Mouse (Mus musculus) neural tube, embryonic 15.5 days (tissue): ENCODE results near the gene Egf. TPM values are rescaled to one million over a fixed set of nuclear protein-coding genes. Genes with fewer than 3 reads are reported as not detected.

ENCODE experiments used
- ATAC-seq: fragments of 200-750 bp; cut with Nextera tagmentation; 2 replicates; pipeline ENCODE4 v1.8.0; 2017; ENCODE audit warnings: mild to moderate bottlenecking, moderate TSS enrichment, moderate library complexity; ENCODE audit not compliant: low FRiP score
- H3K27ac ChIP-seq: fragments of 300-500 bp; sonication (generic); replicated peaks from 2 replicates; pipeline ENCODE4 v1.5.1; 2015; ENCODE audit warnings: mild to moderate bottlenecking, inconsistent platforms
- H3K27me3 ChIP-seq: fragments of 300-500 bp; sonication (generic); replicated peaks from 2 replicates; pipeline ENCODE4 v1.6.1; 2015; ENCODE audit warnings: inconsistent platforms
- H3K36me3 ChIP-seq: fragments of 300-500 bp; sonication (generic); 2 replicates; pipeline ENCODE4 v1.6.1; 2015; ENCODE audit warnings: inconsistent platforms
- H3K4me1 ChIP-seq: fragments of 300-500 bp; sonication (generic); 2 replicates; pipeline ENCODE4 v1.6.1; 2015; ENCODE audit warnings: inconsistent platforms
- H3K4me2 ChIP-seq: fragments of 300-500 bp; sonication (generic); 2 replicates; pipeline ENCODE4 v1.6.1; 2015; ENCODE audit warnings: inconsistent platforms, mild to moderate bottlenecking, moderate library complexity
- H3K4me3 ChIP-seq: fragments of 300-500 bp; sonication (generic); replicated peaks from 2 replicates; pipeline ENCODE4 v1.5.1; 2015; ENCODE audit warnings: mild to moderate bottlenecking, inconsistent platforms
- H3K9ac ChIP-seq: fragments of 300-500 bp; sonication (generic); replicated peaks from 2 replicates; pipeline ENCODE4 v1.6.1; 2015; ENCODE audit warnings: mild to moderate bottlenecking, inconsistent platforms
- H3K9me3 ChIP-seq: fragments of 300-500 bp; sonication (generic); replicated peaks from 2 replicates; pipeline ENCODE4 v1.6.1; 2016; ENCODE audit warnings: inconsistent platforms
- WGBS: fragments of 180-500 bp; shearing (Covaris S2); methylation state at CpG from one replicate; pipeline ENCODE4 v1.1.7; 2015; ENCODE audit warnings: mixed read lengths; 5-methylcytosine and 5-hydroxymethylcytosine counted together
- polyA plus RNA-seq: library from polyadenylated mRNA; unstranded; fragments of >200 nt; fragmentation: Nextera tagmentation; extraction: Ambion mirVana; gene quantifications from 2 replicates; pipeline ENCODE4 v1.2.1, GENCODE M21; 2015

Gene Egf
- 1.6 TPM in 2 replicates for polyA plus RNA-seq

DNA sequence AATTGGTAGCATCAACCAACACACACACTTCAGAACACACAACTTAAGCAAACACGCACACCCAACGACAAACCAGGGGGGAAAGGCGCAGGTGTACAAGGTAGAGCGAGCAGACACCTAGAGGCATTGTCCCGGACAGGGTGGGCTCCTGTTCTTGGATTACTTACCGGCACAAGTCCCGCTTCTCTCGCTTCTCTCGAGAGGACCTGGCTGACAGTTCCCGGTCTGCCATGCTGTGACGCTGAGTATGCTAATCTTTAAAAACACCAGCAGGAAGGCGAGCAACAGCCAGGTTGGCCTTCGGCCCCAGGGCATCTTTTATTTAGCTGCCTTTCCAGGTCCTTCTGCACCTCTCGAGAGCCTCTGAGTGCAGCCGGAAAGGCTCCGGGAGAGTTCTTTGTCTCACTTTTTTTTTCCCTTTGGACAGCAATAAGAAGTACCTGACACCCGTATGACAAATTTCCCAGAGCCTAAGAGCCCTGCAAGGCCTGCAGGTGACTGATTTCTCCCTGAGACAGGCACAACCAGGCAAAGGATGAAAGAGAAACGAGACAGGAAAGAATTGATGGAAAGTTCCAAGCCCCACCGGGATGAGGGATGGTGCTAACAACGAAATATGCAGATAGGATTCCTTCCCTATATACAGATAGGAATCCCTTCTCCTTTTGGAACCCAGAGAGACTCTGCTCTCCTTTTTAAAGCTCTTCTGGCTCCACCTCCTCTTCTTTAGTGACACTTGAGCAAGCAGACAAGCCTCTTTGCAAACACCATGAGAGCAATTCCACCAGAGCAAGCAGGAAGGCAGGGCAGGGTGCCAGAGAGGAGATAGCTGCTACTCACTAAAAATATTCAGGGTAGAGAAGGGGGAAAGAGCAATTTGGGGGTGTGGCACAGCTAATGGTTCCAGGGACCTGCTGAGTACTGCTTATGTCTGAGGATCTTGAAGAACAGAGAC, at the start of gene Egf:
TSS of gene Egf (minus strand) at position 667 of the 955 bp plus-strand sequence.
- Histone ChIP-seq H3K4me1 (peaks cover 14% of the 10 kb centered on the region), H3K9me3 (no peaks in the 10 kb centered on the region), H3K4me3 (peak within 1 kb of the TSS; percentile 31), H3K36me3 (no peaks in the 10 kb centered on the region), H3K27me3 (no peaks in the 10 kb centered on the region), H3K27ac (no peak within 1 kb of the TSS), H3K9ac (peak within 1 kb of the TSS; percentile 37), H3K4me2 (peak within 1 kb of the TSS; percentile 59)
- 13% methylated on average over 20 of the region's 20 CpGs for WGBS
- no peak; the same call in 1 of the 2 replicates for ATAC-seq

DNA sequence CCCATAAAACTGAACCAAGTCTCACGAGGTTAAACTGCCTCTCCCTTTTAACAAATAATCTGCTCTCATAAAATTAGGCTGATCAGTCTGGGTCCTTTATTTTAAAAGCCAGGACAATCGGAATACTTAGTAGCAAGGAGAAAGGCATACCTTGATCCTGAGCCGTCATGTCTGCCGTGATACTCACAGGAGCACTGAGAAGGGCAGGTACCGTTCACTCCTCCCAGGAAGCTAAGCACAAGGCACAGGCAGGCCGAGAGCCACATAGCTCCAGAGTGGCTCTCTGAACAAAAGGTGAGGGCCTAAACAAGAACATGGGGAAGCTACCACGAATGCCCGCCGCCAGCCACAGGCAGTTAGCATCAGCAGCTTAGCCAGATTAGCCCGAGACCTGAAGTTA, 48.6 kb upstream of the Egf start, which contains the start of gene Lrit3:
TSS of gene Lrit3 (minus strand) at position 266 of the 400 bp plus-strand sequence.
- Histone ChIP-seq H3K27ac (no peak within 1 kb of the TSS), H3K4me3 (no peak within 1 kb of the TSS), H3K36me3 (no peaks in the 10 kb centered on the region), H3K9me3 (no peaks in the 10 kb centered on the region), H3K27me3 (no peaks in the 10 kb centered on the region), H3K4me2 (no peak within 1 kb of the TSS), H3K9ac (no peak within 1 kb of the TSS), H3K4me1 (no peaks in the 10 kb centered on the region)
- no peak for ATAC-seq
- 84% methylated on average over 10 of the region's 10 CpGs for WGBS

DNA sequence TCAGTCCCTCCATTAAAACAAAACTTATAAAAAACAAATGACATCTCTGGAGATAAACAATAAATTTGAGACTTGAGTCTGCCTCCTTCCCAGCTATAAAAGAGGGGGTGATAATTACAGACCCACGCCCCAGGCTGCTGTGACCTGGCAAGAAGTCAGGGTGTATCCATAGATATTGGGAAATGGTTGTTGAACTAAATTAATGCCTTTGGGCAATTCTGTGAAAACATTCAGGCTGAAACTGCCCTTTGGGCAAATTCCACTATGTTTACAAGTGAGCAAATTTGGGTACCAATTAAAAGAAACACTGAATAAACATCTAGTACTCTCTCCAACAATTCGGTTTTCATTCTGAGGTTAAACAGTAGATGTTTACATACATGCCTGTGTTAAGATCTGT, 43.9 kb upstream of the Egf start:
- no peaks in the 10 kb centered on the region for H3K36me3 ChIP-seq
- no peaks in the 10 kb centered on the region for H3K9me3 ChIP-seq
- no peaks in the 10 kb centered on the region for H3K4me1 ChIP-seq
- no peak overlapping the region for H3K4me2 ChIP-seq
- WGBS, result 82% methylated on average over 2 of the region's 2 CpGs
- no peak overlapping the region for H3K4me3 ChIP-seq
- no peak for ATAC-seq
- H3K27me3 ChIP-seq, result no peaks in the 10 kb centered on the region
- H3K9ac ChIP-seq, result no peak overlapping the region
- H3K27ac ChIP-seq, result no peak overlapping the region

DNA sequence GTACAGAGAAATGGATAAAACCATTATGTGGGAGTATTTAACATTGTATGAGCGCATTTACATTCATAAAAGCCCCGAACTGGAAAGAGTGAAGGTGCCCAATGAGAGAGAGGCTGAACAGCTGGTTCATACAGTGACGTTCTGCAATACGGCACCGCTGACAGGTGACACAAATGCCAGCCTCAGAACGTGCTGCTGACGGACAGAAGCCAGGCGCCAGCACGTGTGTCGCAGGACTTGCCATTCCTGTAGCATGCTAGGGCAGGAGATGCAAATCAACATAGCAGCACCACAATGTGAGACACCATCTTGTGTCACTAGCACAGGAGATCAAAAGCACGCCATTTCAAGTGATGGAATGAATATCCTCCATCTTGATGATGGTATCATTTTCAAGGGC, 43.4 kb upstream of the Egf start:
- Histone ChIP-seq H3K4me3 (no peak overlapping the region), H3K4me1 (no peaks in the 10 kb centered on the region), H3K4me2 (no peak overlapping the region), H3K27ac (no peak overlapping the region), H3K36me3 (no peaks in the 10 kb centered on the region), H3K9ac (no peak overlapping the region), H3K9me3 (no peaks in the 10 kb centered on the region), H3K27me3 (no peaks in the 10 kb centered on the region)
- 92% methylated on average over 11 of the region's 11 CpGs for WGBS
- ATAC-seq, result no peak

DNA sequence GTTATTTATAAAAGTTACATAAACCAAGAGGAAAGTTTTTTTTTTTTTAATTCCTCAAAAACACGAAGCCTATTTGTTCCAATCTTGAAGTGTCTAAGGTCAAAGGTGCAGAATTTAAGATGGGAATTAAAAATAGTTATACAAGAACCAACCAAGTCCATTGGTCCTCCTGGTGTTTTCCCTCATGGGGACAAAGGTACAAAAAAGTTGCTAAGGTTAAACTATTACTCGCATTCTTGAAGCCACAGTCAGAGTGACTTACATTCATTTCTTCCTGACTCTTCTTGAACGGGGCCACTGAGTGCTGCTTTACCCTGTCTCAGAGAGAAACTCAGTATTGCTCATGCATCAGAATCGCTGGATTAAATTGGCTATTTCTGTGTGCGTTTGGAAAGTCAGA, 42.2 kb upstream of the Egf start:
- no peak for ATAC-seq
- no peak overlapping the region for H3K4me2 ChIP-seq
- H3K9ac ChIP-seq, result no peak overlapping the region
- H3K4me1 ChIP-seq, result no peaks in the 10 kb centered on the region
- H3K27ac ChIP-seq, result no peak overlapping the region
- H3K27me3 ChIP-seq, result no peaks in the 10 kb centered on the region
- H3K4me3 ChIP-seq, result no peak overlapping the region
- no peaks in the 10 kb centered on the region for H3K36me3 ChIP-seq
- no peaks in the 10 kb centered on the region for H3K9me3 ChIP-seq
- 86% methylated on average over 5 of the region's 5 CpGs for WGBS

DNA sequence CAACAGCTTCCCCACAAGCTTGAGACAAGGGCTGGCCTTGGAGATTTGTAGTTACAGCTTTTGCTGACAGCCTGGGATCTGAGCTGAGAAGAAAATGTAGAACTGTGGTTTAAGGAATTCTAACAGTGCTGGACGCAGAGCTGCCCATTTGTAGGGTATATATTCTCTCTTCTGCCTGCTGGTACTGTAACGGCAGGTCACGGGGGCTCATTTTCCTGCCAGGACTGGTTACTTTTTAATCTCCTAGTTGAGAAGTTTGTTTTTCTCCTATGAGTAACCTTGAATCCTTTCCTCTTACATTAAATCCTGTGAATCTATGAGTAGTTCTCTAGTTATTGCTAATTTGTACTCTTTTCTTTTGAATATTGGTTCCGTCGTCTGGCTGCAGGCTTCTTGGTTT, 38.7 kb upstream of the Egf start:
- H3K9ac ChIP-seq, result no peak overlapping the region
- no peaks in the 10 kb centered on the region for H3K4me1 ChIP-seq
- 94% methylated on average over 5 of the region's 5 CpGs for WGBS
- H3K9me3 ChIP-seq, result no peaks in the 10 kb centered on the region
- H3K36me3 ChIP-seq, result no peaks in the 10 kb centered on the region
- ATAC-seq, result no peak
- H3K27ac ChIP-seq, result no peak overlapping the region
- no peak overlapping the region for H3K4me2 ChIP-seq
- H3K4me3 ChIP-seq, result no peak overlapping the region
- no peaks in the 10 kb centered on the region for H3K27me3 ChIP-seq

DNA sequence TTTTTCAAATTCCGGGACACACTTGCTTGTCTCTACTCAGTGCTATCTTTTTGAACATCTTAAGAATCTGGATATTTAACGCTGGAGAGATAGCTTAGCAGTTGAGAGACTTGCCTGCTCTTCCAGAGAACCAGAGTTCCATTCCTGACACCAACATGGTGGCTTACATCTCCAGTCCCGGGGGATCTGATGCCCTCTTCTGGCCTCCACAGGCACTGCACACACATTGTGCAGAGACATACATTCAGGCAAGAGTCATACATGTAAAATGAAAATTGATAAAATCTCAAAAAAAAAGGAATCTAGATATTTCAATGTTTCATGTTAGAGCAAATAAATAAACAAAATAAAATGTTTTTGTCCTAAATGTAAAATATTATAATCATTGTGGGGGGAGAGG, 27.6 kb upstream of the Egf start:
- H3K4me1 ChIP-seq, result no peaks in the 10 kb centered on the region
- ATAC-seq, result no peak

DNA sequence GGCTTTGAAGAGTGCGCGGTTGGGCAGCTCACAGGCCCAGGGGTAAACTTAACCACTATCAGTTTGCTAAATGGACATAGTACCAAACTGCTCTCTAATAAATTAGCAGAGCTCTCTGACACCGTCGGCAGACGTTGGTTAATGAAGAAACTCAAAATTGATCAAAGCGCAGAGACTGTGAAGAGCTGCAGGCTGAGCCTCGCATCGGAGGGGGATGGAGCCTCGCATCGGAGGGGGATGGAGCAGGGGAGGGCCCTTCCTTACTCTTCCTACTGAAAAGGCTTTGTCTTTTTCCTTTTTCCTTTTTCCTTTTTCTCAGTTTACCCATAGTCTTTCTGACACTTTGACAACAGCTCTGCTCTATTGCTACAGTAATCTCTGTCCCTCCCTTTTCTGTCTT, 26.3 kb upstream of the Egf start:
- 51% methylated on average over 10 of the region's 10 CpGs for WGBS

More for the DNA sequence above, 27.6 kb upstream of the Egf start:
- Histone ChIP-seq H3K9ac (no peak overlapping the region), H3K9me3 (no peaks in the 10 kb centered on the region), H3K4me2 (no peak overlapping the region), H3K36me3 (no peaks in the 10 kb centered on the region), H3K27ac (no peak overlapping the region), H3K4me3 (no peak overlapping the region), H3K27me3 (no peaks in the 10 kb centered on the region)
- 93% methylated on average over 3 of the region's 3 CpGs for WGBS

DNA sequence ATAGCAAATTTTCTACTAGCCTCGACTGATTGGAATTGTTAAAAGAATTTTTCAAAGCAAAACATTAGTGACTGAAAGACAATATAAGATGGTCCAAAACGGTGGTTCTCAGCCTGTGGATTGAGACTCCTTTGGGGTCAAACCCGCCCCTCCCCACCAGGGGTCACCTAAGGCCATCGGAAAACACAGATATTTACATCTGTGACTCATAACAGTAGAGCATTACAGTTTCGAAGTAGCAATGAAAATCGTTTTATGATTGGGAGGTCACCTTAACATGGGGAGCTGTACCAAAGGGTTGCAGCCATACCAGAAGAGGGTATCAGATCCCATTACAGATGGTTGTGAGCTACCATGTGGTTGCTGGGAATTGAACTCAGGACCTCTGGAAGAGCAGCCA, 16.1 kb upstream of the Egf start:
- Histone ChIP-seq H3K27ac (no peak overlapping the region), H3K4me3 (no peak overlapping the region), H3K27me3 (no peaks in the 10 kb centered on the region), H3K9ac (no peak overlapping the region), H3K4me2 (no peak overlapping the region), H3K9me3 (no peaks in the 10 kb centered on the region), H3K36me3 (no peaks in the 10 kb centered on the region), H3K4me1 (no peaks in the 10 kb centered on the region)
- 86% methylated on average over 6 of the region's 6 CpGs for WGBS
- no peak for ATAC-seq

More for the DNA sequence above, 26.3 kb upstream of the Egf start:
- no peak overlapping the region for H3K27ac ChIP-seq
- H3K9ac ChIP-seq, result no peak overlapping the region
- H3K9me3 ChIP-seq, result no peaks in the 10 kb centered on the region
- H3K4me3 ChIP-seq, result no peak overlapping the region
- H3K4me2 ChIP-seq, result no peak overlapping the region
- no peaks in the 10 kb centered on the region for H3K27me3 ChIP-seq
- H3K36me3 ChIP-seq, result no peaks in the 10 kb centered on the region
- H3K4me1 ChIP-seq, result no peaks in the 10 kb centered on the region
- no peak for ATAC-seq

DNA sequence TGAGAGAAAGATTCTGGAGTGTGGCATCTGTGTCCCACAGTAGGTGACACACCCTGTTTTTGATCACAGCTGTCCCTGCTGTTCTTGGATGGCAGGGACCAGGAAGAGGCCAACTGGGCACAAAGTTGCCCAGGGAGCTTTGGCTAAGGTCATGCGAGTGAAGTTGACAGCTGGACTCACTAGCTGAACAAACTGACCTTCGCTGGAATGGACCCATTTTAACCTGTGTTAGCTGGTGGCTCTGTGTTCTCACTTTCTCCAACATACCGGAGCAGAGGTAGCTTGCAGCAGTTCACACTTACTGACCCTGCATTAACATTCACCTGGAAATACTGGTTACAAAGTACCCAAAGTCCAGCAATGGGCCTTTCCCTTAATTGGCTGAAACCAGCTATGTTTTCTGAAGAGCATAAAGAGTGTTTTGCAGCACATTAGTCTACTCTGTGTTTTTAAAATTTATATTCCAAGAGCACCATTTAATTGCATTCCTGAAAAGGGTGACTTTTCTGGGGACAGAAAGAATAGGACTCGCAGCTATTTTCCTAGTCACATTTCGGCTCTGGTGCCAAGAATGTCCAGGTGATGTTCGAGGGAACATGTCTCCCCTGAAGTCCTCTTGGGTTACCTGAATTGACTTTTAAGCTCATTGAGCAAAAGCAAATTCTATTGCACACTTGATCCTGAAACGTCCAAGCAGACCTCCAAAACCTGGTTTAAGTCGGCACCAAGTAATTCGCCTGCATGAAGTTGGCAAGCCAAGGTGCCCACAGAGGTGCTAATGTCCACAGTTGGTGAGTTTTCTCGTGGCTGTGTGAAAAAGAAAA, 12.1 kb upstream of the Egf start:
- no peak for ATAC-seq
- Histone ChIP-seq H3K27me3 (no peaks in the 10 kb centered on the region), H3K4me3 (no peak overlapping the region), H3K9me3 (0 out of 2 replicates have a peak, but pooled peaks cover 4% of the 10 kb centered on the region), H3K27ac (no peak overlapping the region), H3K4me1 (no peaks in the 10 kb centered on the region), H3K9ac (no peak overlapping the region), H3K36me3 (no peaks in the 10 kb centered on the region), H3K4me2 (no peak overlapping the region)
- 90% methylated on average over 10 of the region's 10 CpGs for WGBS

DNA sequence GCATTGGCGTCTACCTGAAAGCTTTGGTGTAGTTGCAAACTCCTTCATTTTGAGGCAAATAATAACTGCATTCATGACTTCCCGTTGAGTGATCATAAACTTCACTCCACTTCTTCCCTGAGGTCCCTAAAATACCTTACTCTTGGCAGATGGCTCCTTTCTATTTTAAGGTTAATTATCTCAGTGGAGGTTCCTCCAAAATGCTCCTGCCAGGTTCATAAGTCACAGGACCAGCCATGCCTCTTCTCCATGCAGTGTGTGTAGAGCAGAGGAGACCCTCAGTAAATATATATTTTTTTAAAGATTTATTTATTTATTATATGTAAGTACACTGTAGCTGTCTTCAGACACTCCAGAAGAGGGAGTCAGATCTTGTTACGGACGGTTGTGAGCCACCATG, 11.0 kb upstream of the Egf start:
- H3K36me3 ChIP-seq, result no peaks in the 10 kb centered on the region

More for the DNA sequence above, 11.0 kb upstream of the Egf start:
- Histone ChIP-seq H3K27ac (no peak overlapping the region), H3K9me3 (0 out of 2 replicates have a peak, but pooled peaks cover 4% of the 10 kb centered on the region), H3K4me1 (no peaks in the 10 kb centered on the region), H3K9ac (no peak overlapping the region), H3K27me3 (no peaks in the 10 kb centered on the region), H3K4me2 (no peak overlapping the region), H3K4me3 (no peak overlapping the region)
- no peak for ATAC-seq
- 85% methylated on average over 4 of the region's 4 CpGs for WGBS
